Mouse (Mus musculus) embryonic fibroblast, embryonic 13.5 days (primary cell): ENCODE measurements at regions not wholly inside any gene's neighbourhood (a gene's known extent, or its start where the extent isn't known, plus 50 kb on each side); places are given as distances from the start of the nearest gene placed in this dataset.

Experiments used
- CTCF ChIP-seq: IDR thresholded peaks from 2 replicates; pipeline ENCODE4 v1.5.1; 2011; ENCODE audit warnings: mild to moderate bottlenecking, control low read depth, low read length, moderate library complexity, borderline replicate concordance; ENCODE audit not compliant: insufficient read depth
- POLR2A ChIP-seq: IDR thresholded peaks from 2 replicates; pipeline ENCODE4 v1.6.1; 2011; ENCODE audit warnings: low read depth, mild to moderate bottlenecking, control low read depth, low read length, moderate library complexity

DNA sequence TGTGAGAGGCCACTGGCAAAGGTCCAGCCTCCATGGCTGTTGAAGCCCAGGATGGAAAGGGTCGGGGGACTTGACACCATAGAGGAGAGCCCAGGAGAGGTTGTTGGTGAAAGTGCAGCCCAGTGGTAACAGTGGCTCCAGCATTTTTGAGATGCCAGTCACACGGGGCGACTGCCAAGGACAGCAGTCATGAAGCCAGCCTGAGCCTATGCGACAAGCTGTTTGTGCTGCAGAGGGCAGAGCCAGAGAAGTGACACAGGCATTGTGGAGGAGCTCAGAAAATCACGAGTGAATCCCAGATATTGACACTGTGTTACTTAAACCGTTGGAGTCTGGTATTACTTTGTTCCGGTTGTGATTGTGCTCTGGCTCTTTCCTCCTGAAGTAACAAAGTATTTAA, 233.4 kb downstream of the Cryba4 start:
- TF ChIP-seq CTCF (no peak), POLR2A (no peak)
